Mouse (Mus musculus) embryonic facial prominence, embryonic 10.5 days (tissue): ENCODE measurements at regions not wholly inside any gene's neighbourhood (a gene's known extent, or its start where the extent isn't known, plus 50 kb on each side); places are given as distances from the start of the nearest gene placed in this dataset.

Experiments
- DNase-seq: peaks from one replicate; pipeline ENCODE4 v3.0.0-alpha.2; 2017; ENCODE audit warnings: low spot score
- H3K27ac ChIP-seq: fragments of 300-500 bp; sonication (generic); replicated peaks from 2 replicates; pipeline ENCODE4 v1.5.1; 2016; ENCODE audit warnings: mild to moderate bottlenecking
- H3K27me3 ChIP-seq: fragments of 300-500 bp; sonication (generic); replicated peaks from 2 replicates; pipeline ENCODE4 v1.6.1; 2016; ENCODE audit warnings: low read depth, mild to moderate bottlenecking; ENCODE audit not compliant: poor library complexity, severe bottlenecking
- H3K36me3 ChIP-seq: fragments of 300-500 bp; sonication (generic); replicated peaks from 2 replicates; pipeline ENCODE4 v1.6.1; 2016; ENCODE audit warnings: mild to moderate bottlenecking, moderate library complexity
- H3K4me1 ChIP-seq: fragments of 300-500 bp; sonication (generic); 2 replicates; pipeline ENCODE4 v1.6.1; 2016
- H3K4me3 ChIP-seq: fragments of 300-500 bp; sonication (generic); 2 replicates; pipeline ENCODE4 v1.5.1; 2016; ENCODE audit warnings: mild to moderate bottlenecking, moderate library complexity
- H3K9me3 ChIP-seq: fragments of 300-500 bp; sonication (generic); 2 replicates; pipeline ENCODE4 v1.6.1; 2016; ENCODE audit warnings: mild to moderate bottlenecking
- WGBS: fragments of 180-500 bp; shearing (Covaris S2); methylation state at CpG from one replicate; pipeline ENCODE4 v1.1.7; 2016; 5-methylcytosine and 5-hydroxymethylcytosine counted together

DNA sequence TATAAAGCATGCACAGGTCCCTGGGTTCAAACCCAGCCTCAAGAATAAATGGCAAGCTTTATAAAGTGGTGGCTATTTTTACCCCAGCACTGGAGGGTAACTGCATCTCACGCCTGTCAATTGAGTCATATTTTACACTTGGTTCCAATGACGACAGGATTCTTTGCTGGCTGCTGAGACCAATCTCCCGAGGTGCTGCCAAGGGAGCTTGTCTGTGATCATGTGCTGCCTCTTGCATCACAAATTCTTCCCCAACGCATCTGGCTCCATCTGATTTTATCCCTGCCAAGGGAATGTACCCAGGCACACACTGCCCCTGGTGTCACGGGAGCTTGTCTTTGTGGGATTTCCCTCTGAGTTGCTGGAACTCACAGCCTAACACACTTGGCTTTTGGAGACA, 486.8 kb downstream of the Zfp704 start:
- peaks cover 2% of the 10 kb centered on the region; the same call in 1 of the 2 replicates for H3K4me1 ChIP-seq
- DNase-seq: no peak
- no peaks in the 10 kb centered on the region for H3K36me3 ChIP-seq
- no peaks in the 10 kb centered on the region for H3K27me3 ChIP-seq
- 71% methylated on average over 5 of the region's 5 CpGs for WGBS
- no peak overlapping the region for H3K4me3 ChIP-seq
- no peaks in the 10 kb centered on the region for H3K9me3 ChIP-seq
- H3K27ac ChIP-seq: no peak overlapping the region; the same call in 1 of the 2 replicates

DNA sequence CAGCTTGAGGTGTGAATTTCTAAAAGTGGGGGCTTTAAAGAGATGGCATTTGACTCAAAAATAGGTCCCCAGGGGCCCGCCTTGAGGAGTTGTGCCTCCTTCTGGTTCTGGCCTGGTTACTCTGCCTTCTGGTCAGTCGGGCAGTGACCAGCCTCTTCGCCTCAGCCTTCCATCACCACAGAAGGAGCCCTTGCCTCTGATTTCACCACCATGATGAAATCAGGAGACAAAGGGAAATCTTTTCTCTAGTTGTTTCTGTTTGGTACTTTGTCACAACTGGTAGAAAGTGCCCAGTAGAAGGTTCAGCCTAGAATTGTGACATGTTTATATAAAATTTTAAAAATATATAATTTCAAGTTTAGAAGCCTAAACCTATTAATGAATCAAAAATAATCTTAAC, 492.0 kb downstream of the Zfp704 start:
- Histone ChIP-seq H3K4me1 (no peaks in the 10 kb centered on the region), H3K4me3 (no peak overlapping the region), H3K9me3 (no peaks in the 10 kb centered on the region), H3K27ac (no peak overlapping the region), H3K36me3 (no peaks in the 10 kb centered on the region), H3K27me3 (no peaks in the 10 kb centered on the region)
- DNase-seq: no peak
- 84% methylated on average over 3 of the region's 3 CpGs for whole genome bisulfite sequencing

DNA sequence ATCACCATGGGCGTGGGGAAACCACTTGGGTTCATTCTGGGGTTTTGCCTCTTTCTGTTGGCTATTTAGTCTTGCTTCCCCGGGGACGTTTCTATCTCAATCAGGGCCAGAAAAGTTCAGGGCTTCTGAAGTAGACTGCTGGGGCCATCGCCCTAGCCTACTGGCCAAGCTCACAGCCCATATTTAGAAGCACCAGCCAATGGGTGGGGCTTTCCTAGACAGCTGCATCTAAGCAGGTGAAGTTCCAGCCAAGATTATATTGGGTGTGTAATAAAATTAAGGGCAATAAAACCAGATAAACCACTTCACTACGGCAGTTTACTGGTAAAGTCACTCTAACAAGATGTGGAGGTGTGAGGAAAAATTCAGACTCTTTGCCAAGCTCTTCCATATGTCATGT, 496.5 kb downstream of the Zfp704 start:
- no peak for DNase-seq
- WGBS: 88% methylated on average over 5 of the region's 5 CpGs
- Histone ChIP-seq H3K4me3 (no peak overlapping the region), H3K27ac (no peak overlapping the region), H3K4me1 (peaks cover 13% of the 10 kb centered on the region), H3K36me3 (no peaks in the 10 kb centered on the region), H3K9me3 (no peaks in the 10 kb centered on the region), H3K27me3 (no peaks in the 10 kb centered on the region)

DNA sequence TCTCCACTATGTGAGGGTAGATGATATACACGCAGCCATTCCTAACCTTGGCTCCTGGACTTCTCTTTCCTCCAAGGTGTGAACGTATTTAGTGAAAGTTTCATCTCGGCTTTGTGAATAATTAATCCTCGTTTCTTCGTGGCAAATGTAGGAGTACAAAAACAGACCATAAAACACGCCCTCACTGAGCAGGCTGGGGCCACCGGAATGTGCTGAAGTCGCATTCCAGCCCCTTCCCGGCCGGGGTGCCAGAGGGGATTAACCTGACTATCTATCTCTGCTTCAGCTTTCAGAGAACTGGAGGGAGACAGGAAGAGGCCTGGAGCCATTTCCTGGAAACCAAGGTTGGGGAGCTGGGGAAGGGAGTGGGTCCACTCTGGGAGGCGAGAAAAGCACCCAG, 499.1 kb downstream of the Zfp704 start:
- Histone ChIP-seq H3K27me3 (no peaks in the 10 kb centered on the region), H3K27ac (no peak overlapping the region; the same call in 1 of the 2 replicates), H3K4me3 (no peak overlapping the region), H3K9me3 (no peaks in the 10 kb centered on the region), H3K36me3 (no peaks in the 10 kb centered on the region), H3K4me1 (peaks cover 15% of the 10 kb centered on the region)
- peak; percentile 42 for DNase-seq
- WGBS: 30% methylated on average over 11 of the region's 11 CpGs

DNA sequence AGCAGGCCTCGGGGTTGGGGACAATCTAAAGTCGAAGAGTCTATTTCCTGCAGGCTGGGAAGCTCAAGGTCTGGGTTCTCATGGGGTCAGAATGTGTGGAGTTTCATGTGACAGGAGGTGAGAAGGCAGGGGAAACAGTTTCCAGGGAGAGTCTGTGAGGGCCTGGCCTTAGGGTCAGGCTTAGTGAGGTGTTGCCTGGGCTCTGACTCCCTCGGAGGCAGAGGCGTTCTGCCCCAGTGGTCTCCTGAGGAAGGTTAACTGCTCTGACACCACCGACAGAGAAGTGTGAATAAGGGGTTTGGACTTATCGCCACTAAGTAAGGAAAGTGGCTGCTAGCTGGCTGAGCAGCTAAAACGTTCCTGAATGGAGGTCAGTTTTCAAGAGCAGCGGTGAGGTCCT, 499.9 kb downstream of the Zfp704 start:
- Histone ChIP-seq H3K27me3 (no peaks in the 10 kb centered on the region), H3K4me1 (peaks cover 21% of the 10 kb centered on the region), H3K4me3 (no peak overlapping the region), H3K9me3 (no peaks in the 10 kb centered on the region), H3K27ac (no peak overlapping the region), H3K36me3 (no peaks in the 10 kb centered on the region)
- no peak for DNase-seq
- WGBS: 39% methylated on average over 8 of the region's 8 CpGs

DNA sequence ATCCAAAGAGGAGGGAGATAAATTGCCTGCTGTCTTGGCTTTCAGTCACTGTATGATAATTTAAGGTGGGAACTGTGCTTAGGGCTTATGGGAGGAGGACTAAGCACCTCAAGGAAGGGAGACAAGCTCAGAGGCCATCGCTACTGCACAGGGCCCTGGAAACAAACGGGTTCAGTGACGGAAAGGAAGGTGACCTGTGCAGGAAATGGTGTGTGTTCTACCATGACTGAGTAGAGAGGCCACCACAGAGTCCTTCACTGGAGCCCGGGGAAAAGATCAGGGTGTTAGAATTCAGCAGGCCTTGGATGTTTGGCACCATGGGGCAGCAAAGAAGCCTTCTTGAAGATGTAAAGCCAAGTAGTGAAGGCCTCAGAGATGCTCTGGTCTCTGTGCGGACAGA, 500.4 kb downstream of the Zfp704 start:
- Histone ChIP-seq H3K36me3 (no peaks in the 10 kb centered on the region), H3K27me3 (no peaks in the 10 kb centered on the region), H3K4me3 (no peak overlapping the region), H3K9me3 (no peaks in the 10 kb centered on the region), H3K4me1 (peaks cover 21% of the 10 kb centered on the region), H3K27ac (no peak overlapping the region)
- no peak for DNase-seq
- WGBS: 86% methylated on average over 5 of the region's 5 CpGs

DNA sequence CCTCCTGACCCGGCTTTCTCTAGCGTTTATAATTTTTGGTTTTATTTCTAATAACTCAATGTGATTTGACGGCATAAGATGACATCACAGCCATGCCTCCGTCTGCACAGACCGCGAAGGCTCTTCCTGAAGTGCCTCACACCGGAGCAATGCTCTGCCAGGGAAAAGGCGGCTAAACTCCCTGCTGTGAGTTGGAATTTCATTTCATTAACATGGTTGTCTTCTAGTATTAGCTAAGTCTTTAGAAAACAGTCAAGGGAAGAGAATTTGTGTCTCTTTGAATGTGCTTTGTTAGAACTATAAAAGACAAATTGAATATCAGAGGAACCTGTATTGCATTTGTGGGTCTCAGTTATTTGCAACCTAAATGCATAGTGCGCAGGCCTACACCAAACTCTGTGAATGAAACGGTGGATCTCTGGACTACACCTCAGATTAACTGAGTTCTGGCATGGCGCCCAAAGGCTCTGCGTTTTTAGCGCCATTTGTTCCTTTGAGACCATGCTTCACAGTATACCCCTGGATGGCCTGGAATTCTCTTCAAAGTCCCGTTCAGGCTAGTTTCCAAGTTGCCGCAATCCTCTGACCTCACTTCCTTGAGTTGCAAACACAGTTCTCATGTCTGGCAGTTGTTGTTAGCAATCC, 502.0 kb downstream of the Zfp704 start:
- DNase-seq: no peak
- H3K36me3 ChIP-seq: no peaks in the 10 kb centered on the region
- no peak overlapping the region for H3K4me3 ChIP-seq
- no peaks in the 10 kb centered on the region for H3K27me3 ChIP-seq
- H3K27ac ChIP-seq: no peak overlapping the region
- H3K9me3 ChIP-seq: no peaks in the 10 kb centered on the region
- peaks cover 21% of the 10 kb centered on the region for H3K4me1 ChIP-seq
- 83% methylated on average over 15 of the region's 15 CpGs for WGBS

DNA sequence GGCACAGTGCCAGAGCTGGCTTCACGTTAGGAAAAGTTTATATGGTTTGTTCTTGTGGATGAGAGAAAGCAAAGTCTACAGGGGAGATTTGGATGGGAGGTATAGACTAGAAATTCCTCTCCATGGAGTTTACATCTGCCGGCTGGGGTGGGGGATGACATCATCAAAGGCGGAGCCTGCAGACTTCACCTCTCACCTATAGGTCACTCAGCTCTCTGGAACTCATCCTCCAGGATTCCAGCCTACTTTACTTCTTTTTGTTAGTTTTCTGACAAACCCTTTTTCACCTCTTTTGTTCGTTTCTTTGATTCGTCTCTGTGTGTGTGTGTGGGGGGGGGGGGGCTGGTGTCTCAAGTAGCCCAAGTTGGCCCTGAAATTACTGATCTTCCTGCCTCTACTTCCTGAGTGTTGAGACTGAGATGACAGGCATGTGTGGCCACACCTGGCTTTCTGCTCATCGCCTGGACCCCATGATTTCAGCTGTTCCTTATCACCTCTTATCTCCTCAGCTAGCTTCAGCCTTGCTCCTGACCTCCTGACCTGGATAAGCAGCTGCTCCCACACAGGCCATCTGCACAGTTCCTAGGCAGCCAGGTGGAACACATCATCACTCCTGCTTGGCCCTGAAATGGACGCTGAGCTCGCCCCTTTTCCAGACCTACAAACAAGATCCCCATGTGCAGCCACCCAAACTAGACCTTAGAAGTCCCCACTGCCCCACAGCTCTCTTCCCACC, 504.5 kb downstream of the Zfp704 start:
- no peak for DNase-seq
- Histone ChIP-seq H3K27me3 (no peaks in the 10 kb centered on the region), H3K9me3 (no peaks in the 10 kb centered on the region), H3K36me3 (no peaks in the 10 kb centered on the region), H3K27ac (no peak overlapping the region), H3K4me1 (peaks cover 15% of the 10 kb centered on the region), H3K4me3 (no peak overlapping the region)
- WGBS: 65% methylated on average over 8 of the region's 8 CpGs

DNA sequence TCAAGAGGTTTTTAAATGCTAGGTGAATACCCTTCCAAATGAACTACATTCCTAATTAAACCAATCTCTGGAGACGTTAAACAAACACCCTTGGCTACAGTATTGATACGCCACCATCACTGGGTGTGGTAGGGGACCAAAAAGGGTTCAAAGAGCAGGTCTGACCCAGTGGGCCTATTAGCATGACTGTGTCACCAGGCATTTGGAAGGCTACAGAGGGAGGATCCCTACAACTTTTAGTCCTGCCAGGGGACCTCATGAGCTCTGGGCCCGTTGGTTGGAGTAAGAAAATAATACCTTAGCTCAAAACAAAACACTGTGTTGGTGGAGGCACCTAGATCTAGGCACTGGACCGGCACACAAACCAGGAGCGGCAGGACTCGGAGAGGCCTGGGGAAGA, 506.4 kb downstream of the Zfp704 start:
- DNase-seq: no peak
- Histone ChIP-seq H3K4me3 (no peak overlapping the region), H3K27ac (no peak overlapping the region), H3K27me3 (no peaks in the 10 kb centered on the region), H3K4me1 (peaks cover 9% of the 10 kb centered on the region), H3K36me3 (no peaks in the 10 kb centered on the region), H3K9me3 (no peaks in the 10 kb centered on the region)
- WGBS: 80% methylated on average over 6 of the region's 6 CpGs

DNA sequence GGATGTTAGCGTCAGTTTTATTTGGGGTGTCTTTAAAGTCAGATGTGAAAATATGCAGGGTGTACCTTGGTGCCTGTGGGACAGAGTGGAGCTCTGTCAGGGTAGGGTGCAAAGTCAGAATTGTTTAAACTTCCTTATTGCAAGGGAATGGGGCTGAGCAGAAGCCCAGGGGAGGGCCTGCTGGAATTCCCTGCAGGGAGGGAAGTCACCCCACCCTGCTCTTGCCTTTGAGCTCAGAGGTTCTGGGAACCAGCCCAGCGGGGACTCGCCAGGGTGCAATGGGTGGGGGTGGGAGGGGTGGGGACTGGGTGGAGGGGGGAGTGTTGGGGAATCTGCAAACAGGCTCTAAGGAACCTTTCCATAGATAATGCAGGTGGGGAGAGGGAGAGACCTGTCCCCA, 508.6 kb downstream of the Zfp704 start:
- Histone ChIP-seq H3K27ac (no peak overlapping the region), H3K4me1 (peaks cover 9% of the 10 kb centered on the region), H3K27me3 (no peaks in the 10 kb centered on the region), H3K4me3 (no peak overlapping the region), H3K9me3 (no peaks in the 10 kb centered on the region), H3K36me3 (no peaks in the 10 kb centered on the region)
- no peak for DNase-seq
- 53% methylated on average over 3 of the region's 3 CpGs for WGBS

DNA sequence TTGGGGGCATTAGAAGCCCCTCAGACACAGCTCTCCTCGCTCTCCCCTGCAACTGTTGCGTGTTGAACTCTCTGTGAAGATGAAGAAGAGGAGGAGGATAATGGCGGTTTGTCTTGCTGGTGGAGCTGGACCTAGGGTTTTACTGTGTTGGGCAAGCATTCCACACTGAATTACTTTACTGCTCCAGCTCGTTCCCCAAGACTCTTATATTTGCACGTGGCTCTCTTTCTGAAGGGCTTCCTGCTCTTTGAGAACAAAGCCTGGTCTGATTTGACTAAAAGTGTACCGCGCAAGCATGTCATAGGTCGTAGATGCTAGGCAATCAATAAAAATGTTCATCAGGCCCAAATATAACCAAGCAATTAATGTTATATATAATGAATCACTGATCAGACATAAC, 509.1 kb downstream of the Zfp704 start:
- Histone ChIP-seq H3K4me3 (no peak overlapping the region), H3K36me3 (no peaks in the 10 kb centered on the region), H3K9me3 (no peaks in the 10 kb centered on the region), H3K27ac (no peak overlapping the region), H3K4me1 (peaks cover 6% of the 10 kb centered on the region), H3K27me3 (no peaks in the 10 kb centered on the region)
- DNase-seq: no peak
- 87% methylated on average over 8 of the region's 8 CpGs for WGBS

DNA sequence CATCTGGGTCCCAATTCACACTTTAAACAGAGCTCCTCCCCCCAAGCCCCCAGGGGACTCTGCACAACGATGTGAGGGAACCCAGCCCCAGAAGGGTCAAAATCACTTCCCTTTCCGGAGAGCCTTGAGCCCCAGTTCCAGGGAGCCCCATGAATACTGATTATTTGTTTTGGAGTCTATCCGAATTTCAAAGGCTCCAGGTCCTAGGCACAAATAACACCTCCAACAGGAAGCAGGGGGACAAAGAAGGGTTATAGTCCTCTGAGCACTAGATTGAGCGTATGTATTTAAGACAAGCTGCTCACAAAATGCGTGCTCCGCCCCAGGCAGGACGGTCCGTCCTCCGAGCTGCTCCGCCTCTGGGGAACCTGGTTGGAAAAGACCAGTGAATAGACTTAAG, 511.4 kb downstream of the Zfp704 start:
- no peaks in the 10 kb centered on the region for H3K9me3 ChIP-seq
- WGBS: 81% methylated on average over 10 of the region's 10 CpGs
- H3K36me3 ChIP-seq: no peaks in the 10 kb centered on the region

DNA sequence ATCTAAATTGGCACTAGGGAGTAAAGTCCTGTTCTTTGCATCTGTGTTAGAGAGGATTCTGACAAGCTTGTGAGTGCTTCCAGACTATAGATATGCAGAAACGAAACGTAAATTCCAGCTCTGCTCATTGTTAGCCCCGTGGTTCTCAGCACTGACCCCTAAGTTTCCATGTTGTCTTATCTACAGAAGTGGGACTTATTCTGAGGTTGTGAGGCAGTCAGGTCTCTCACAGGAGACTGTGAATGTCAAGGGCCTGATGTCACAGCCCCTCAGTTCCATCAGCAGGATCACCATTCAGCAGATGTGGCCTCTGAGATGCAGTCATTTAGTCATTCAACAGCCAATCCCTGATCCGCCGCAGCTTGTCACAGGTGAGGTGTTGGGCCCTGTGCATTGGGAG, 525.8 kb downstream of the Zfp704 start:
- no peaks in the 10 kb centered on the region for H3K36me3 ChIP-seq
- H3K27ac ChIP-seq: no peak overlapping the region
- no peak for DNase-seq
- 91% methylated on average over 5 of the region's 5 CpGs for WGBS
- H3K4me3 ChIP-seq: no peak overlapping the region
- no peaks in the 10 kb centered on the region for H3K4me1 ChIP-seq
- H3K27me3 ChIP-seq: no peaks in the 10 kb centered on the region
- no peaks in the 10 kb centered on the region for H3K9me3 ChIP-seq

More for the DNA sequence above, 511.4 kb downstream of the Zfp704 start:
- no peak overlapping the region for H3K27ac ChIP-seq
- DNase-seq: no peak
- no peak overlapping the region for H3K4me3 ChIP-seq
- H3K4me1 ChIP-seq: no peaks in the 10 kb centered on the region
- no peaks in the 10 kb centered on the region for H3K27me3 ChIP-seq
